Mouse (Mus musculus) adrenal gland, postnatal 10 days (tissue): ENCODE measurements around the gene Arpp21. TPM values are rescaled to one million over a fixed set of nuclear protein-coding genes. Genes with fewer than 3 reads are reported as not detected.

Experiments used
- DNase-seq: peaks from one replicate; pipeline ENCODE4 v3.0.0; 2021; ENCODE audit warnings: mixed read lengths
- total RNA-seq, 2 experiments: library from RNA; stranded (reverse); gene quantifications; 2 replicates each; pipeline ENCODE4 v1.2.3; 2021

Arpp21 gene
- total RNA-seq, 2 experiments from 2014 or later = 1.4 to 2.7 TPM

GRCm38 (mm10) chr9:112230716-112231361 is 4.9 kb downstream of the Arpp21 start:
- DNase-seq = no peak

GRCm38 (mm10) chr9:112228470-112228869 is 7.3 kb downstream of the Arpp21 start:
- no peak for DNase-seq

- DNase-seq = no peak
Observed at GRCm38 (mm10) chr9:112227174-112227573, 8.6 kb downstream of the Arpp21 start.

DNA sequence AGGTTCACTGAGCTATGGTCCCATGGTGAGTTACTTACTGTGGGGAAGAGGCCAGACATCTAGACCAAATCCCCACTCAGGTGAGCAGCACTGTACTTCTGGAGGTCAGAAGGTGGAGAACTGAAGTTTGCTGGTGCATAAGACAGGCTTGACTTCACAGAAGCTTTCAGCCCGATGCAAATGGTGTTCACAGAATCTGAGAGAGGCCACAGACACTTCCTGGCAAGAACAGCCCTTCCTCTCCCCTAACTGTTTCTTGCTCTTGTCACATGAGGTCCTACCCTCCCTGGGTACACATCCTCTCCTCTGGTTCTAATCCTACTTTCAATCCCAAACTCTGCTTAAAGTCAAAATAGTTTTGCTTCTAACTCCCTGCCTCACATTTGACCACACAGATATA is 9.2 kb downstream of the Arpp21 start:
- DNase-seq = no peak

- no peak for DNase-seq
Observed at GRCm38 (mm10) chr9:112225046-112225445, 10.7 kb downstream of the Arpp21 start.

DNA sequence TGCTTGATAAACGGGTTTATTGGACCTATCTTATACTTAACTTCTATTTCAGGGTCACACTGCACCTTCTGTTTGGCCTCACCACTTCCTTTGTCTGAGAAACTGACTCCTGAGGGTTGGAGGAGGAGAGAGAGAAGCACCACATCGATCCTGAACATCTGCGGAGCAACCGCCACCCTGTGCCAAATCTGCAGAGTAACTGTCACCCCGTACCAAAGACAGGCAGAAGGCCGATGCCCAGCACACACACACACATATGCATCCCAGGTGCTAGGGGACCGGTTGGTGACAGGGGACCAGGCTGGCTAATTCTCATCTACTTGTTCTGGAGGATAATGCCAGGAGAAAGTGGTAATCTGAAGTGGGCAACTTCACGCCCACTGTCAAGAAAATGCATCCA is 16.4 kb downstream of the Arpp21 start:
- DNase-seq = no peak

GRCm38 (mm10) chr9:112218237-112218636 is 17.5 kb downstream of the Arpp21 start:
- DNase-seq = no peak

- DNase-seq = no peak
Observed at GRCm38 (mm10) chr9:112217161-112217560, 18.6 kb downstream of the Arpp21 start.

- no peak for DNase-seq
Observed at GRCm38 (mm10) chr9:112215030-112215806, 20.5 kb downstream of the Arpp21 start.

DNA sequence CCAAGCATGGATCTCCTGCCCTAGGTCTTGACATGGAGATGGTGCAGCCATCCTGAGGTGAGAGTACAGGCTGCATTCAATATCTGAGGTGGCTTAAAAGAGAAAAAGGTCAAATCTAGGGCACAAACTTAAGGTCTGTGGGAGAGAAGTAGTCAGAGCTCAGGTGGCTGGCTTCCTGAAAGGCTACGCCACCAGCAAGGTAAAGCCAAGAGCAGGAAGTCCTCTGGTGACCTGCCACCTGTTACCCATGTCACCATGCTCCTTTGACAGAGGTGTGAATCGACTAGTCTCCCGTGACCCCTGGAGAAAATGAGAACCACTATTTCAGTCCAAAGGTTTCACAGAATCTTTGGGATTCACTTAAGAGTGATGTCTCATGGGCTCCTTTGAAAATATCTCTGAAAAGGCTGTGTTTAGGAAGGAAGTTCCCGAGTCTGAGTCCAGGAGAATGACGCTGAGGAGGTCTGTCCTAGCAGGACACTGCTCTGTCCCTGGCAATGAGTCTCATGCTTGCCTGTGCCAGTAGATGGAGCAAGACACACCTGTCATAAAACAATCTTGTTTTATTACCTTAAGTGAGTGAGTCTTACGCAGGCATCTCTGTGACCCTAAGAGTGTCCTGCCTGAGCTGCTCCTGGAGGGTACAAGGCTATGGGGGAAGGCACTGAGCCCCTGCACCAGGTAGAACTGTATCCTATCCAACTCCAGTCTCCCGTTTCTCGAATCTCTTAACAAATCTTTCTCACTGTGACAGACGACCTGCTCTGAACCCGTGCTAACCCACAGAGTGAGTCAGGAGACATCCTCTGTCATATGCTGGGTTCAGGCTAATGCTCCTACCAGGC is 22.1 kb downstream of the Arpp21 start:
- no peak for DNase-seq

DNA sequence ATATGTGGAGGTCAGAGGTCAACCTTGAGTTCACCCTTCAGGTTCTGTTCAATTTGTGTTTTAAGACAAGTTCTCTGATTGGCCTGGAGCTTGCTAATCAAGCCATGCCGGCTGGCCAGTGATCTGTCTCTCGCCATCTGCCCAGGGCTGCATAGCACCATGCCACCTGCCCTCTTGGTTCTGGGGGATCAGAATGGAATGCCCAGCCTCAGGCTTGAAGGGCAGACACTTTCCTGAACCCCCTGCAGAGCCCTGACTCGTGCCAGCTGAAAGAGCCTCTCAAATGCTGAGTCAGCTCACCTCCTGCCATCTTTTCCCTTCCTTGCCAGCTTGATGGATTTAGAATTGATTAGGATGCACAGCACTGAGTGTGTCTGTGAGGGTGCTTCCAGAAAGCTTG is 25.9 kb downstream of the Arpp21 start:
- no peak for DNase-seq

DNA sequence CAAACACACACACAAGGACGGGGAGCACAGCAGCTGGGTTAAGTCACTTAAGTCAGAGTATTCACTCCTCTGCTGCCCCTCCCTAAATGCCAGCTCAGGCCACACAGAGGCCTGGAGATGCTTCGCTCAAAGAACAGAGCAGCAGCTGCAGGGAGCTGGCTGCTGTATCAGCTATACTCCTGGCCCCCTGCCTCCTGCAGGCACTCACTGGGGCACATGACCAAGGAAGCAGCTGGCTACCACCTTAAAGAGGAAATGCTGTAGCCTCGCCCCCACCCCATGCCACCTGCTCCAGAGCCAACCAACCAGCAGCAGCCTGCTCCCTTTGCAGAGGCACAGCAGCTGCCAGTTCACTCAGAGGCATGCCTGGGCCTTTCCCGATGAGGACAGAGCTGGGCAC is 28.0 kb downstream of the Arpp21 start:
- peak; percentile 12 for DNase-seq

DNA sequence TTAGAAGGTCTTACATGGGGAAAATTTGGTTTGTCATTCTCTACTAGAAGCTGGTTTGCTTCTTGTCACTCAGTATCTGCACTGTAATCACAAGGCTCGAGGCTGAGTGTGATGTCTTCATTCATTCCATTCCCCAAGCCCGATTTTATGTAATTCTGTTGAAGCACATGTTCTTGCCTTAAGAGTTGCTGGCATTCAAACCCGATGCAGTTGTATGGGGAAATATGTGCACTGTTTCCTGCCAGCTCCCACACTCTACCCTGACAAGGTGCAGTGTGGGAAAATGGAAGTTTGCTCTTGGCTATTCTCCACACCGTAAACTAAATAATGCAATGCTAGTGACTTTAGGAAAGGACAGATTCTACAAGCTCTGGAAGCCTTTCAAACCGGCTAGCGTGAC is 37.4 kb downstream of the Arpp21 start:
- no peak for DNase-seq

DNA sequence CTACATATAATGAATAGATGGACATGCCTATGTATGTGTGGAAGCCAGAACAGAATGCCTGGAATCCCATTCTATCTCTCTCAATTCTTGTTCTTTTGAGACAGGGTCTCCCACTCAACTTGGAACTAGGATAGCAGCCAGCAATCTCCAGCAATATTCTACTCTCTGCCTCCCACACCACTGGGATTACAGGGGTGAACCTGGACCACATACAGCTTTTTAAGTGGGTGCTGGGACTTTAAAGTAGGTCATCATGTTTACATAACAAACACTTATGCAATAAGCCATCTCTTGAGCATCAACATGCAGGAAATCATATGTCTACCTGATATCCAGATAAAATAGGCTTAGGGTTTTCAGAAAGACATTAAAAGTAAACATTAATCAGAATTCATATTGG is 41.7 kb downstream of the Arpp21 start:
- no peak for DNase-seq

- DNase-seq = no peak
Observed at GRCm38 (mm10) chr9:112189394-112189793, 46.3 kb downstream of the Arpp21 start.

- DNase-seq = no peak
Observed at GRCm38 (mm10) chr9:112188358-112188893, 47.3 kb downstream of the Arpp21 start.

GRCm38 (mm10) chr9:112187667-112188066 is 48.1 kb downstream of the Arpp21 start:
- DNase-seq = no peak

DNA sequence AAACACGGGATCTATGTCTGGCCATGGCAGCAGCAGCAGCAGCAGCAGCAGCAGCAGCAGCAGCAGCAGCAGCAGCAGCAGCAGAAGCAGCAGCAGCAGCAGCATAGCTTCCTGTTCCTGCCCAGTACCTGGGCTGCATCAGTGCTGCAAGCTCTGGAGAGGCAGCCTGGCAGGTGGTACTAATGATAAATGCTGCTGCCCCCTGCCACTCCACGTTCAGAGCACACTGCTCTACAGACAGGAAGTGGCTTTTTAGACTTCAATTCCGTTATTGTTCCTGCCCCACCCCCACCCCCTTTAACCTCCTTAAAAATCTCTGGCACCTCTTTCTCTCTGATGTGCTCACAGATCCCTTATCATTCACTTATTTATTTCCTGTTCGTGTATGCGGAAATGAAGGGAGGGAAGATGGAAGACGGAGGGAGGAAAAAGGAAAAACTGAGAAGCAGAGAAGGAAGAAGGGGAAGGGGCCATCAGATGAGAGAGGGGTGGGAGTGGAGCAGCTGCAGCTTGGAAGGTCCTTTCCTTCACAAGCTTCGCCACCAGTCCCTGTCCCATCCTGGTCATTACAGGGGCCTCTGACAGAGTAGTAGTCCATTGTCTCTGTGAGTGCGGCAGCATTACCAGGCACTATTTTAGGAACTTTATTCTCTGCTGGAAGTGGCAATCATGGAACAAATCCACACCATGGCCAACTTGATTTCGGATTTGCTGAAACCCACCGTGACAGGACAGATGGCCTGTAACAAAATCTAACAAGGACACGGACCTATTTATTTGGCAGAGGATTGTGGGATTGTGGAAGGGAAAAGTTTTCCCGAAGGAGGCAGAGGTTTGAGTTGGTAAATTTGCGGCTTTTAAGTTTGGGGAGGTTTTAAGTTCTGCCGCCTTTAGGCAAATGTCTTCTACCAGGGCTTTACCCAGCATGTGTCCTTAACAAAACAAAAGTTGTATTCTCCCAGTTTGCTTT is 49.1 kb downstream of the Arpp21 start:
- no peak for DNase-seq

GRCm38 (mm10) chr9:112185746-112186145 is 50.0 kb downstream of the Arpp21 start:
- DNase-seq = no peak

DNA sequence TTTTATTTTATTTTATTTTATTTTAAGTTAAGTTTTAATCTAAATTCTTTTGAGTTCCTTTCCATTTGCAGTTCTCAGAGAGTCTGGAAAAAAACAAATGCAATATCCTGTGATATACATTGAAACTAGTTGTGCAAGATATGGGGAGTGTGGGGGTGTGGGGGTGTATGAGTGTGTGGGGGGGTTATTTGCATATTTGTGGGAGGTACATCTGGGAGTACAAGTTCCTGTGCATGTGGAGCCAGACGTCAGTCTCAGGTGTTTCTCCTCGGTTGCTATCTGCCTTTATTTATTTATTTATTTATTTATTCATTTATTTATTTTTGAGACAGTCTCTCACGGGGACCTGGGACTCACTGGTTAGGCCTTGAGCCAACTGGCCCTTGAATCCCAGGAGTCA is 53.0 kb downstream of the Arpp21 start:
- no peak for DNase-seq

DNA sequence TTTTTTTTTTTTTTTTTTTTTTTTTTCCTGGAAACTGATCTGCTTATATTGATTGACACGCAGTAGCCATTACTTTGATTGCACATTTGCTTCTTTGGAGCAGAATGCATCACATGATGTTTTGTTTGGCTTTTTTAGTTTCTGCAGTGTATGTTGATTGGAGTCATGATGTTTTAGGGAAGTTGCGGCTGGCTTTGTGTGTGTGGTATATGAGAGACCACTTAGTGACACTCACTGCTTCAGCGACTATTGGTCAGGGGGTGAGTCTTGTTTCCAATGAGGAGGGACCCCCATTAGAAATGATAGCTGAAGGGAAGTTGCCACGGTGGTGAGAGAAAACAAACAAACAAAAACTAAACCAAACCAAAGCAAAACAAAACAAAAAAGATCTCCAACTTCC is 55.7 kb downstream of the Arpp21 start:
- no peak for DNase-seq

GRCm38 (mm10) chr9:112178438-112178837 is 57.3 kb downstream of the Arpp21 start:
- DNase-seq = no peak
